Mouse (Mus musculus): ENCODE results near the gene Ldlrad1. TPM values are rescaled to one million over a fixed set of nuclear protein-coding genes. Genes with fewer than 3 reads are reported as not detected.

Gene Ldlrad1
- not detected for polyA plus RNA-seq (2017; shearing (Covaris generic))

DNA sequence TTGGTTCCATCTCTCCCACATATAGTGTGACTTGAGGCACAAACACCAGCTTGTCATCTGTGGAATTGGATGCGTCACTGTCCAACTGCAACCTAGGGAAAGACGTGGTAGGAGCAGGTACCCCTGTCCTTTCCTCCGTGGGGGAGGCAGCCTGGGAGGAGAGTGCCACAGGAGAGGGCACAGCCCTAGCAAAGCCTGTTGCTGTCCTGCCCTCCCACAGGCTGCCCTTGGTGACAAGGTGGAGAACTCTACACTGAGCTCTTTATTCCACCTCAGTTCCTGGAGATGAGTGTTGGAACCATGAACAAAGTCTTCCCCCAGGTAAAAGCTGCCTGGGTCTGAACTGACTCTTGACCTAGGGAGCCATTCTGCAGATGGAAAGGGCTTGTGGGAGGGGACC, at the start of gene Ldlrad1:
Ldlrad1 (plus strand) TSS at position 301 of the 400 bp plus-strand sequence.

DNA sequence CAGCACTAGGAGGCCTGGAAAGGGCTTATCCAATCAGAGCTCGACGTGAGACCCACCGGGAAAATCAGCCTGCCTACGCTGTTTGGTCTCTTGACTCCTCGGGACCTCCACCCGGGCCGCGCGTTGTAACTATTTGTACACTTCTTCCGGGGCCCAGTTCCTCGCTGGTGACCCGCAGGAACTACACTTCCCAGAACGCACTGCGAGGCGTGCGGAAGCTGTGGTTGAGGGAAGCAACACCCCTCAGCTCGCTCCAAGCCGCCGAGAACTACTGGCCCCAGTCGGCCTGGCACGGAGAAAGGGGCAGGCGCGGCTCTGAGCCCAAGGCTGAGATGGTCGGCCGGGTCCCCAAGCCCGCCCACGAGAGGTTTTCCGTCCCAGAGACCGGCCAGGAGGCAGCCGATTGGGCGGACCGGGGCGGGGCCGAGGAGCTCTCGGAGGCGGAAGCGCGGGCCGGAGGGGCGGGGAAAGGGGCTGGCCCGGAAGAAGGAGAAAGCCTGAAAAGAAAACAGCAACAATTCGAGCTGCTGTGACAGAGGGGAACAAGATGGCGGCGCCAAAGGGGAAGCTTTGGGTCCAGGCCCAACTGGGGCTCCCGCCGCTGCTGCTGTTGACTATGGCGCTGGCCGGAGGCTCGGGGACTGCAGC, 30.7 kb upstream of the Ldlrad1 start, which contains the start of gene Tmem59:
Tmem59 (plus strand) TSS at position 218 of the 648 bp plus-strand sequence.

DNA sequence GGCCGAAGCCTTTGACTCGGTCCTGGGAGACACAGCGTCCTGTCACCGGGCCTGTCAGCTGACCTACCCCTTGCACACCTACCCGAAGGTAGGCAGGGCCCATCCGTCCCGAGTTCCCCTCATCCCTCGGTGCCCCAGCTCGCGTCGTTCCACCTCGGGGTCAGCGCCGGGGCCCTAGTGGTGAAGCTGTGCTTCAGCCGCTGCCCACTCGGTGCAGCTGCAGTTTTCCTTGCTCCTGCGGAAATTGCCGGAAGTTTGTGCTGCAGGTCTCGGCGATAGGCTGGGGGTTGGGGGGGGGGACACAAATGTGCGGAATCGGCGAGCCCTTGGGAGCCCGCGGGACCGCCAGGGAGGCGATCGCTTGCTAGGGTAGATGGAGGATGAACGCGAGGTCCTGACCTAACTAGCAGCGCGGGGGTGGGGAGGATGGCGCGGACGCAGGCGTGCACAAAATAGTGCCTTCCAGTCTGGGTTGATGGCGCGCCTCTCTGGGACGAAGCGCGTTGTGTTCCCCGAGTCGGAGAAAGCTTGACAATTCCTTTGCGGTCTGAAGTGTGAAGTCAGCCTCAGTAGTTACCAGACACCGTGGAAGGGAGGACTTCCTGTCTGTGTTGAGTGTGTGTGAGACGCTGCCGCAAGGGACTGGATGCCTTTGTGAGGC, 30.0 kb upstream of the Ldlrad1 start, which contains the start of gene Tceanc2:
Tceanc2 (minus strand) TSS at position 287 of the 661 bp plus-strand sequence.

DNA sequence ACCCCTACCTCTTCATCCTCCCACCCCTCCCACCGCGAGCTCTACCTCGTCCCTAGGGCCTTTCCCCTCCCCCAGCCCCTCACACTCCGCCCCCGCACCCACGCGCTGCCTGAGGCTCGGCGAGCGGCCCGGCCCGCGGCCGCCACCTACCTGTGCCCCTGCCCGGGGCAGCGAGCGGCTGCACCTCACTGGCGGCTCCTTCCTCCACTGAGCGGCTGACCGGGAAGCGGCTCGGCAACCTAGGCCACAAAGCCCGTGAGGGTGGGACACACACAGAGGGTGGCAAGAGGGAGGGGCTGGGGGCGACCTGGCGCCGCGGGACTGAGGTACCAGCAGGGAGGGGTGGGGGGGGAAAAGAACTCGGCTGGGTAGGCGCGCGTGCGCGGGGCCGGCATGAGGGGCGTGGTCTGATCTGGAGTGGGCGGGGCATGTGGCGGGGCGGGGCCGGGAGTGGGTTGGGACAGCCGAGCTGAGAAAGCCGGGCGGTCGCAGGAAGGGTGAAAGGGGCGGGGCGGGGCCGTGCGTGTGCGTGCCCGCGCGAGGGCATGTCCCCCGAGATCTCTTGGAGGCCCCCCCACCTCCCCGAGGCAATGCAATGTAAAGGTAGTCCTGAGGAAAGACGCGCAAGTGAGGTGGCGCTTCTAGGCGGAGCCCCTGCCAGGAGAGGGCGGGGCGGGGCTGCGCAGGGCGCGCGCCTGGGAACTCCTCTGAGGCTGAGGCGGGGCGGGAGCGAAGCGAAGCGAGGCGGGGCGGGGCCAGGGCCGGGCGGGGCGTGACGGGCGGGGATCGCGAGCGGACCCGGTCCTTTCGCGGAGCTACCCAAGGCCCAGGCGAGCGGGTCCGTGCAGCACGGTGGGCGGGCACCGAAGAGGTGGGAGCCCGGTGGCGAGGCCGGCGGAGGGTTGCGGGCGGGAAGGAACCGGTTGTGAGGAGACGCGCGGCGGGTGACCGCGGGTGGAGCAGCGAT, 44.4 kb downstream of the Ldlrad1 start, which contains the start of the genes Lrrc42 and Hspb11:
Lrrc42 (minus strand) TSS at position 408 of the 967 bp plus-strand sequence.
Hspb11 (plus strand) TSS at position 469 of the 967 bp plus-strand sequence.

Other genes starting within 250 kb of the Ldlrad1 start
- 47.6 TPM for gene Mrpl37, start 142.3 kb upstream of the Ldlrad1 start, polyA plus RNA-seq (2017; shearing (Covaris generic))
- 8.2 TPM for gene Cyb5rl, start 142.2 kb upstream of the Ldlrad1 start, polyA plus RNA-seq (2017; shearing (Covaris generic))
- gene Cdcp2, start 112.3 kb upstream of the Ldlrad1 start, polyA plus RNA-seq (2017; shearing (Covaris generic)) = 0.27 TPM
- 281 TPM for gene Tmem59, start 30.8 kb upstream of the Ldlrad1 start, polyA plus RNA-seq (2017; shearing (Covaris generic))
- gene Tceanc2, start 30.1 kb upstream of the Ldlrad1 start, polyA plus RNA-seq (2017; shearing (Covaris generic)) = 19.9 TPM
- gene Lrrc42, start 44.4 kb downstream of the Ldlrad1 start, polyA plus RNA-seq (2017; shearing (Covaris generic)) = 9.6 TPM
- gene Hspb11, start 44.4 kb downstream of the Ldlrad1 start, polyA plus RNA-seq (2017; shearing (Covaris generic)) = 6.0 TPM
- gene Dio1, start 98.0 kb downstream of the Ldlrad1 start, polyA plus RNA-seq (2017; shearing (Covaris generic)) = 0.29 TPM
- 46.5 TPM for gene Yipf1, start 105.2 kb downstream of the Ldlrad1 start, polyA plus RNA-seq (2017; shearing (Covaris generic))
- 5.1 TPM for gene Ndc1, start 158.6 kb downstream of the Ldlrad1 start, polyA plus RNA-seq (2017; shearing (Covaris generic))
- 0.43 TPM for gene Glis1, start 225.4 kb downstream of the Ldlrad1 start, polyA plus RNA-seq (2017; shearing (Covaris generic))

Measured in effector memory CD4-positive, alpha-beta T cell, adult 7 months (primary cell).